8 mouse cellular contexts compared by ENCODE assay signal in genomic region chr19:34254101-34254879, GRCm38 (mm10). TPM values are rescaled to one million over a fixed set of nuclear protein-coding genes. Genes with fewer than 3 reads are reported as not detected.
A peak's percentile ranks its signal among the peaks of the same experiment; 100 is the strongest.
DNase-seq lines count a peak whose midpoint lies in the region; ATAC-seq lines count a peak whose summit lies in the region.

No protein-coding gene starts in this region.

- DNase-seq in embryo, embryonic 10.5 days (ENCODE audit: low spot score): peak; percentile 18
- no peak for DNase-seq in embryo, embryonic 9.5 days (ENCODE audit: extremely low spot score)
- peak; percentile 59 to 65 for DNase-seq in heart, postnatal 10 days
- peak; percentile 33 for DNase-seq in thymus, postnatal 0 days (ENCODE audit: low spot score)
- no peak for DNase-seq in right cerebral cortex, adult 2 months (ENCODE audit: low spot score in 2 of 2)
- DNase-seq in adrenal gland, postnatal 36 days: no peak

- intact Hi-C loops in heart, postnatal 10 days (cut with DNase I): no loop called here

- H3K4me3 ChIP-seq in lung, embryonic 15.5 days: peak overlapping the region; percentile 43

- no peaks in the 10 kb centered on the region for H3K36me3 ChIP-seq in lung, embryonic 15.5 days

- H3K4me1 ChIP-seq in lung, embryonic 15.5 days: peaks cover 24% of the 10 kb centered on the region

- no peaks in the 10 kb centered on the region for H3K27me3 ChIP-seq in lung, embryonic 15.5 days

- peak overlapping the region; percentile 90 for H3K27ac ChIP-seq in lung, embryonic 15.5 days

- H3K9me3 ChIP-seq in lung, embryonic 15.5 days: no peaks in the 10 kb centered on the region

- 19% methylated on average over 14 of the region's 14 CpGs for WGBS in lung, embryonic 15.5 days

- peak; percentile 62 for ATAC-seq in CD4-positive, CD25-positive, alpha-beta regulatory T cell, adult 4 months
- no peak for ATAC-seq in lung, embryonic 15.5 days (ENCODE audit: borderline replicate concordance, extremely low read depth, low FRiP score, low TSS enrichment)

- H3K9ac ChIP-seq in lung, embryonic 15.5 days: peak overlapping the region; percentile 48

- peak overlapping the region; percentile 48 for H3K4me2 ChIP-seq in lung, embryonic 15.5 days

RNA-seq across cellular contexts. Expression of gene Acta2, which starts 1.1 kb away (rescaled TPM):
- under 1 TPM; 0.39 to 0.47 TPM for polyA plus RNA-seq in CD4-positive, CD25-positive, alpha-beta regulatory T cell, adult 4 months (2017; shearing (Covaris generic))
- total RNA-seq in heart, postnatal 10 days (2021): 100 to 1,000 TPM; 522 to 615 TPM
- polyA plus RNA-seq in lung, embryonic 15.5 days (2015; fragmentation: Nextera tagmentation; extraction: Ambion mirVana): 801 and 904 TPM in 2 replicates
- polyA plus RNA-seq in thymus, postnatal 0 days (2015; fragmentation: Nextera tagmentation; extraction: Ambion mirVana): 19.2 and 36.5 TPM in 2 replicates
- total RNA-seq in adrenal gland, postnatal 36 days (2021): 10 to 100 TPM; 28.2 to 55.6 TPM

RNA-seq across cellular contexts. Expression of gene Fas, which starts 36.2 kb away (rescaled TPM):
- polyA plus RNA-seq in CD4-positive, CD25-positive, alpha-beta regulatory T cell, adult 4 months (2017; shearing (Covaris generic)): 100 to 1,000 TPM; 132 to 152 TPM
- total RNA-seq in heart, postnatal 10 days (2021): 10 to 100 TPM in 1 of 2 experiments, 1 to 10 TPM in 1; 5.4 to 10.6 TPM
- 11.2 and 12.0 TPM in 2 replicates for polyA plus RNA-seq in lung, embryonic 15.5 days (2015; fragmentation: Nextera tagmentation; extraction: Ambion mirVana)
- 91.5 and 112 TPM in 2 replicates for polyA plus RNA-seq in thymus, postnatal 0 days (2015; fragmentation: Nextera tagmentation; extraction: Ambion mirVana)
- total RNA-seq in adrenal gland, postnatal 36 days (2021): 10 to 100 TPM in 1 of 2 experiments, 1 to 10 TPM in 1; 9.0 to 15.0 TPM

Comparison
In these comparisons a context has a peak if more than half of its experiments do, and no peak if none do; other contexts are left out.
1. DNase-seq: peak in embryo, embryonic 10.5 days (single experiment), heart, postnatal 10 days (2 of 2) and thymus, postnatal 0 days (single experiment); none in embryo, embryonic 9.5 days (single experiment), right cerebral cortex, adult 2 months (0 of 2) and adrenal gland, postnatal 36 days (0 of 2).
2. RNA of gene Acta2, which starts 1.1 kb away (polyA plus RNA-seq): 801 to 904 TPM in lung, embryonic 15.5 days; 19.2 to 36.5 TPM in thymus, postnatal 0 days and 0.39 to 0.47 TPM in CD4-positive, CD25-positive, alpha-beta regulatory T cell, adult 4 months; every median in the first group is over 10 times any median in the second.